22 mouse cellular contexts compared by ENCODE assay signal in the genomic region with DNA sequence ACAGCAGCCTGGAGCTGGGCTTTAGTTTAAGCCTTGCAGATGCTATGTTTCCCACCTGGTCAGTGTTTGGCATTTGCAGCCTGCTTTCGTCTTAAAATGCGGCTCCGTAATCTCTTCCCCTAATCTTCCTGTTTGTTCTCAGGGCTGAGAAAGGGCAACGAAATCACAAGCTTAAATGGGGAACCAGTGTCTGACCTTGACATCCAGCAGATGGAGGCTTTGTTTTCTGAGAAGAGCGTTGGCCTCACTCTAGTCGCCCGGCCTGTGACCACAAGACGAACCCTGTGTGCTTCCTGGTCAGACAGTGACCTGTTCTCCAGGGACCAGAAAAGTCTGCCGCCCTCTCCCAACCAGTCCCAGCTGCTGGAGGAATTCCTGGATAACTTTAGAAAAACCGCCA.
DNase-seq lines count a peak whose midpoint lies in the region; ATAC-seq and TF ChIP-seq lines count a peak whose summit lies in the region.
"Had no signal": no experiment of that assay in that cellular context is flagged by ENCODE, and none has a peak within 500 bp of the region (broad histone marks: within the 10 kb centered on the region; RNA-seq: fewer than 3 reads in every experiment).

No protein-coding gene starts in this region.

- H3K4me2 ChIP-seq in limb, embryonic 13.5 days (replicated peaks): no peak overlapping the region
- H3K4me2 ChIP-seq: embryonic facial prominence, embryonic 13.5 days; heart, embryonic 13.5 days; liver, embryonic 15.5 days; neural tube, embryonic 15.5 days had no signal

- DNase-seq in adrenal gland, adult 2 months: peak; percentile 43
- DNase-seq in adrenal gland, postnatal 14 days: no peak
- no peak for DNase-seq in limb, embryonic 10.5 days (ENCODE audit: low spot score)
- DNase-seq in layer of hippocampus, adult 2 months (ENCODE audit: low spot score in 2 of 2): no peak
- DNase-seq in cerebellum, postnatal 36 days: no peak
- DNase-seq: cerebellum, adult 9-10 months; gastrocnemius, postnatal 36 days; heart, postnatal 4 days; left cerebral cortex, postnatal 4 days; lung, postnatal 4 days; right cerebral cortex, adult 18-20 months; spleen, adult 18-20 months; thymus, postnatal 14 days had no signal

- no peak for TF ChIP-seq CTCF in bone marrow, adult 2 months (IDR thresholded peaks at IDR 0.05; ENCODE audit: control insufficient read depth, insufficient read depth, low read length)
- TF ChIP-seq CTCF in layer of hippocampus, adult 2 months (conservative IDR thresholded peaks at IDR 0.05): no peak

- no peaks in the 10 kb centered on the region for H3K27me3 ChIP-seq in limb, embryonic 13.5 days
- H3K27me3 ChIP-seq in limb, embryonic 10.5 days (ENCODE audit: low read depth, poor library complexity, severe bottlenecking): no peaks in the 10 kb centered on the region
- H3K27me3 ChIP-seq: embryonic facial prominence, embryonic 13.5 days; heart, embryonic 13.5 days; liver, embryonic 15.5 days; neural tube, embryonic 15.5 days had no signal

- no peaks in the 10 kb centered on the region for H3K9me3 ChIP-seq in limb, embryonic 13.5 days
- no peaks in the 10 kb centered on the region for H3K9me3 ChIP-seq in limb, embryonic 10.5 days (replicated peaks)
- H3K9me3 ChIP-seq: embryonic facial prominence, embryonic 13.5 days; heart, embryonic 13.5 days; liver, embryonic 15.5 days; neural tube, embryonic 15.5 days had no signal

- ATAC-seq in limb, embryonic 13.5 days (ENCODE audit: low FRiP score, low read depth): no peak
- ATAC-seq in megakaryocyte progenitor cell, adult 5-6 weeks (replicated peaks; ENCODE audit: poor library complexity): peak; percentile 33
- ATAC-seq: inflammation-experienced regulatory T-cells, adult 6 months had no signal

- H3K36me3 ChIP-seq in limb, embryonic 13.5 days: peaks cover 59% of the 10 kb centered on the region
- H3K36me3 ChIP-seq in limb, embryonic 10.5 days: peaks cover 3% of the 10 kb centered on the region; the same call in 1 of the 2 replicates
- H3K36me3 ChIP-seq: liver, embryonic 15.5 days; neural tube, embryonic 15.5 days had no signal

- 42% methylated on average over 10 of the region's 10 CpGs for WGBS in limb, embryonic 13.5 days
- WGBS in limb, embryonic 10.5 days: 45% methylated on average over 10 of the region's 10 CpGs
- 20% methylated on average over 10 of the region's 10 CpGs for WGBS in bone marrow, adult 2 months

- no peak overlapping the region for H3K9ac ChIP-seq in limb, embryonic 13.5 days
- H3K9ac ChIP-seq: embryonic facial prominence, embryonic 13.5 days; heart, embryonic 13.5 days; liver, embryonic 15.5 days; neural tube, embryonic 15.5 days had no signal

- TF ChIP-seq POLR2A in bone marrow, adult 2 months (IDR thresholded peaks at IDR 0.05; ENCODE audit: borderline replicate concordance, control insufficient read depth, low read depth, low read length): no peak

- no peak overlapping the region for H3K4me3 ChIP-seq in limb, embryonic 13.5 days
- no peak overlapping the region for H3K4me3 ChIP-seq in limb, embryonic 10.5 days
- peak overlapping the region; percentile 51 for H3K4me3 ChIP-seq in bone marrow, adult 2 months (replicated peaks; ENCODE audit: control insufficient read depth, low read depth, low read length)
- H3K4me3 ChIP-seq in layer of hippocampus, adult 2 months: no peak overlapping the region
- H3K4me3 ChIP-seq: embryonic facial prominence, embryonic 13.5 days; heart, embryonic 13.5 days; liver, embryonic 15.5 days; neural tube, embryonic 15.5 days had no signal

- H3K27ac ChIP-seq in limb, embryonic 13.5 days: peak overlapping the region; percentile 28; the same call in 1 of the 2 replicates
- no peak overlapping the region; the same call in 1 of the 2 replicates for H3K27ac ChIP-seq in limb, embryonic 10.5 days
- peak overlapping the region; percentile 81 for H3K27ac ChIP-seq in bone marrow, adult 2 months (ENCODE audit: control insufficient read depth, insufficient read depth, low read depth, low read length, poor library complexity)
- no peak overlapping the region for H3K27ac ChIP-seq in layer of hippocampus, adult 2 months
- H3K27ac ChIP-seq: embryonic facial prominence, embryonic 13.5 days; heart, embryonic 13.5 days; neural tube, embryonic 15.5 days; stomach, postnatal 0 days had no signal

- H3K4me1 ChIP-seq in limb, embryonic 13.5 days: peaks cover 6% of the 10 kb centered on the region
- no peaks in the 10 kb centered on the region for H3K4me1 ChIP-seq in limb, embryonic 10.5 days
- no peaks in the 10 kb centered on the region; the same call in 1 of the 2 replicates for H3K4me1 ChIP-seq in bone marrow, adult 2 months (ENCODE audit: control insufficient read depth, insufficient read depth, low read length)
- H3K4me1 ChIP-seq: embryonic facial prominence, embryonic 13.5 days; liver, embryonic 15.5 days; neural tube, embryonic 15.5 days had no signal

Comparison
In these comparisons a context has a peak if more than half of its experiments do, and no peak if none do; other contexts are left out.
1. H3K27ac ChIP-seq: peak in limb, embryonic 13.5 days (single experiment) and bone marrow, adult 2 months (single experiment); none in limb, embryonic 10.5 days (single experiment) and layer of hippocampus, adult 2 months (single experiment).